Mouse (Mus musculus): Measurements from ENCODE around the gene Erlin1. TPM values are rescaled to one million over a fixed set of nuclear protein-coding genes. Genes with fewer than 3 reads are reported as not detected.

Erlin1 gene
- total RNA-seq, 2 experiments from 2014 or later = 56.5 to 78.4 TPM

DNA sequence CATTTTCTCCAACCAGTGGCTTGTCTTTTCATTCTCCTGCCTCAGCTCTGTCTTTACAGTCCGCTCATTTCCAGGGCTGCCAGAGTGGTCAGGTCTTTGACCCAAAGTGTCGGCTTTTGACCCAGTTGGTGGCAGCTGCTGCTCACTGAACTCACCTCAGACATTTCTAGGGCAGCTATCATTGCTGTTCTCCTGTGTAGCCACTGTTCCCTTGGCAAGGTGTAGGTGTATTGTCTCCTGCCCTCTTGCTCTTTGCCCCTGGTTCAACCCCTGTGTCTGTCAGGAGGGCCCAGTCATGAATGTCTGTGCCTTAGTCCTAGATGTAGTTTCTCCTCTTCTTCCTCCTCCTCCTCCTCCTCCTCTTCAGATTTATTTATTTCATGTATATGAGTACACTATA lies 65.3 kb downstream of the Erlin1 start:
- ATAC-seq (replicated peaks; ENCODE audit: poor library complexity, severe bottlenecking) = no peak

DNA sequence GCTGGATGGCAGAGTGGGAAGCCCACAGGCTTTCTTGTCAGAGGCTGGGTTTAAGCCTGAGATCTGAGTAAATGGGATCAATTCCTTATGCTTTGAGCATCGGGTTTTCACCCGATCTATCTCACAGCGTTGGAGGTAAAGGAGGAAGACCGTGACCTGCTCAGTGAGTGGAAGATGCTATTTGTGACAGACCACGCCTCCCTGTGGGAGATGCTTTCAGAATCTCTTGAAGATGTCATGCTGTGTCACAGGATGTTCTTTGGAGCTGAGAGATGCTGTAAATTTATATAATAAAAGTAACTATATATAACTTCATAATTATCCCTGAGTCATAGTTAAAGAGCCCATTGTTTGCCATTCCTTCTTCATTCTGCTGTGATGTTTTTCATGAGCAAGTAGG lies 68.9 kb downstream of the Erlin1 start:
- ATAC-seq (replicated peaks; ENCODE audit: poor library complexity, severe bottlenecking) = no peak

DNA sequence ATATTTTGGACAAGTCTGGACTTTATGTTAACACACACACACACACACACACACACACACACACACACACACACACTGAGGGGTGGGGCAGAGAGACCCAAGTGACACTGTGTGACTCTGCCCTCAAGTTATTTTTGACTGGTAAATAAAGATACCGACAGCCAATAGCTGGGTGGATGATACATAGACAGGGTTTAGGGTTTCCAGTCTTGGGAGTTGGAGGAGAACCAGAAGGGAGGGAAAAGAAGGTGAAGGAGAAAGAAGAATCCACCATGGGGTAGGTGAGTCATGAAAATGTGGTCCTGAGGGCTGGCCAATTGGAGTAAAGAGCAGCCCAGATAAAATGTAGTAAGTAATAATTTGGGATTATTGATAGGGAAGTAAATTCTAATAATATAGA lies 69.5 kb downstream of the Erlin1 start:
- ATAC-seq (replicated peaks; ENCODE audit: poor library complexity, severe bottlenecking) = no peak

DNA sequence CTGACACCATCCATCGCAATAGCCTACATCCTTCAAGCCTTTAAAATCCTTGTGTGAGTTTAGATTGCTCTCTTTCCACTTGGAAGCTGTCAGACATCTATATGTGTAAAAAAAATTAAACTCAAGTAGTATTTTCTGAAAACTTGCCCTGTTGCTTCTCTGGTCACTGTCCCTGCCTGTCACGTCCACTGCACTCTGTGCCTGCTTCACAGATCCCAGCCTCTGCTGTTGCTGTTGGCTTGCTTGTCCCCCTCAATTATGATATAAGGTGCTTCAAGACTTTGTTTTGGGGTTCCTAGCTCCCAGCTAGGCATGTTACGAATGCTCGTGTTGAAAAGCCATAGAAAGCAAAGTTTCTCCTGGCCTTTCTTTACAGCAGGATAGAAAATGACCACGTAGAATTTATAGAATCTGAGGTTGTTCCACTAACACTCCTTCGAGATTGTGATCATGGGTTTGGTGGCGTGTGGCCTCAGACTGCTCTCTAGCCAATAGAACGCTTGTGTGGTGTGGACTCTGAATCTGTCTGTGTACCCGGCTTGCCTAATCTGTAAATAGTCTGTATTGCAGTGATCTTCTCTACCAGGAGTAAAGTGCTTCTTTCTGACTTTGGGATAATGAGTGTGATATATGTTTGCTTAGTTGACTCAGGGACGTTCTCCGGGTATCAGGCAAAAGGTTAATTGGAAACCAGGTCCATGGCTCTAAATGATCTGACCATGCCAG lies 70.6 kb downstream of the Erlin1 start:
- ATAC-seq (replicated peaks; ENCODE audit: poor library complexity, severe bottlenecking) = no peak

DNA sequence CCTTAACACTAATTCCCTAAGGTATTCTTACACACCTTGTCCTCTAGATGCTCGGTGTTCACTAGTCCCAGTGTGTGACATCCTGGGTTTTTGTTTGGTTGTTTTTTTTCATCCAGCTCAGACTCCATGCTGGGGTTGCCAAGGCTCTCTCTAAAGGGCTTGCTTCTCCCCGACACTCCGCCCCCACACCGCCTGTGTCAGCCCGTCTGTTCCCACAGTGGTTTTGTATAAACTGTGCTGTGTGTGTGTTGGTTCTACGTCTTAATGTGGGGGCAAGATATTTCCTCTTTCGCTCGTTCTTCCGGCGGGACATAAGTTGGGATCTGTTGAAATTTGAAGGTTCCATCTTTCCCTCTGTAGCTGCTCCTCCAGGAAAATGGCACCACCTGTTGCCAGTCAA lies 71.5 kb downstream of the Erlin1 start:
- no peak for ATAC-seq (replicated peaks; ENCODE audit: poor library complexity, severe bottlenecking)

DNA sequence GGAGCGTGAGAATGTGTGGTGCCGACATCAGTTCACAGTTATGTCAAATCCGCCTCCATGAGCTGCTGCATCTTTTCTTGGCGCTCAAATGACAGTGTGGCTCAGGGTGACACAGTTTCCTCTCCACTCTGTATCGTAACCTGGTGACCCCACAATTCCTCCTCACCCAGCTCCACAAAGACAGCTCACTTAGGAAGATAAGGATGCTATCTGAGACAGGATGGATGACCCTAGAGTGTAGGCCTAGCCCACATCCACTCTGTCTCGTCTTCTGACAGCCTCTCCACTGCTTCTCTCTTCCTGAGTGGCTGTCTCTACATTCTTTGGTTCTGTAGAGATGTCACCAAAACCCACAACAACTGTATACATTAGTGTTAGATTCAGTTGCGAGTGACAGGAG lies 74.2 kb downstream of the Erlin1 start:
- no peak for ATAC-seq (replicated peaks; ENCODE audit: poor library complexity, severe bottlenecking)

DNA sequence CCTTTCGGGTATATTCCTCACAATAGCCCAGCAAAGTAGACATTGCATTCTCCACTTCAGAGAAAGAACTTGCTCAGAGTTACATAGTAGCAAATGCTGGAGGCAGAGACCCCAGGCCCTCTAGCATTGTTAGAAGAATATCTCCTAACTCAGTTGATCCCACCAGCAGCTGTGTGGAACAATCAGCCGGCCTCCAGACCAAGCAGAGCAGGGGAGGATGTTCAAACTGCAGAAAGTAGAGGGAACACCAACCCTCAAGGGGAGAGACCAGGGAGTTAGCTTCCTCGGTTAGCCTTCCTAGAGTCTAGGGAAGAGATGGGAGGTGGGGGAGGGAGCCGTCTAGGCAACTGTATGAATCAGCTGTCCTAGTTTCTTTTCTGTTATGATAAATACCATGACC lies 77.1 kb downstream of the Erlin1 start:
- no peak for ATAC-seq (replicated peaks; ENCODE audit: poor library complexity, severe bottlenecking)

DNA sequence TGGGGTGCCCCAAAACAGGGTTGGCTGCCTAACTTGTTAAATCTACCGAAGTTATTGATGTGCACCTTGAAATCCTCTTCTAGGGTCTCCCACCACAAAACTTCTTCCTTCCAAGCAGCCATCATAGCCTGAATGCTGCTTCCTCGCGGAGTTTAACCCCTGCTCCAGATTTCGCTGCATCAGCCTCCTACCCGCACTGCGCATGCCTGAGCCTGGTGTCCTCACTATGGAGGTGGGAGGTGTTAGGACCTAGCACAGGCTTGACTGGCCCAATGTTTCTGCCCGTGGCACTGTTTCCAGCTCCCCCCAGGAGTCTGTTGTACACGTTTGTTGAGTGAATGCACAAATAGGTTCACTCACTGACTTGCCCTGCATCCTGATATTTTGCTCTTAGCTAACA lies 79.2 kb downstream of the Erlin1 start:
- no peak for ATAC-seq (replicated peaks; ENCODE audit: poor library complexity, severe bottlenecking)

DNA sequence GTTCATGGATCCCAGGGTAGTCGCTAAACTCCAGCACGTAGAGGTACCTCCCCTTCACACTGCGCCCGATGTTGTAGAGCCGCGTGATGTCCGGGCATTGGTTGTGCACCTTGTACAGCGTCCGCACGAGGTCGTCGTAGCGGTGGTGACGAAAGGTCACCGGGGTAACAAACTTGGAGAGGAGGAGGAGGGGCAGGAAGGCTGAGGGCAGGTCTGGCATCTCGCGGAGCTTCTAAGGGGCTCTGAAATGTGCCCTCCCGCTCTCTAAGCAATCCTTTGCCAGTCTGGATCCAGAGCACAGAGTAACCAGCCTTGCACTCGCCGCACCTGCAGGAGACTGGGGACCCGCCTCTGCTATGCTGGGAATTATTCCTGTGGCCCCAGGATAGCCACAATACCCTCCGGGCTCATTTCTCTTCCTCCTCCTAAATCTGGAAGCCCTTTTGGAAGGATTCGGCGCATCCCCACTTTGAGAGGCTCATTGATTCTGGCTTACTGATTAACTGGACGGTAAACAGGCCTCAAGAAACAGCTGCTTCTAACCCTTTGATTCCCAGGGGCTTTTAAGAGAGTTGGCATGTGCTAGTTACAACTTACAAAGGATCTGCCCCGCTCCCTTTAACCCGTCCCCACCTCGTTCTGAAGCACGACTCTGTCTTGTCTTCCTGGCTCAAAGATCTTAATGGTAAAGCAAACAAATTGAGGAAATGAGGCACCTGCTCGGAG lies 83.4 kb downstream of the Erlin1 start, which contains the start of gene Cpn1:
Gene Cpn1 (minus strand): TSS at position 488 of the 726 bp plus-strand sequence.
- peak; percentile 53 for ATAC-seq (replicated peaks; ENCODE audit: poor library complexity, severe bottlenecking)

Other genes starting within 250 kb of the Erlin1 start
- gene Dnmbp, start 129.6 kb downstream of the Erlin1 start, total RNA-seq (2014; fragmentation: Nextera tagmentation) = 10.5 and 11.9 TPM in 2 replicates
- gene Dnmbp, start 129.6 kb downstream of the Erlin1 start, total RNA-seq (2017) = 7.4 and 8.3 TPM in 2 replicates
- 0.28 TPM in 1 of 2 replicates, not detected in the other for gene Cpn1, start 83.2 kb downstream of the Erlin1 start, total RNA-seq (2014; fragmentation: Nextera tagmentation)
- gene Cpn1, start 83.2 kb downstream of the Erlin1 start, total RNA-seq (2017) = 0.47 TPM in 1 of 2 replicates, not detected in the other
- not detected in 2 replicates for gene Cyp2c23, start 40.6 kb downstream of the Erlin1 start, total RNA-seq (2014; fragmentation: Nextera tagmentation)
- gene Cyp2c23, start 40.6 kb downstream of the Erlin1 start, total RNA-seq (2017) = not detected in 2 replicates
- 45.7 and 60.9 TPM in 2 replicates for gene Chuk, start 37.7 kb upstream of the Erlin1 start, total RNA-seq (2014; fragmentation: Nextera tagmentation)
- gene Chuk, start 37.7 kb upstream of the Erlin1 start, total RNA-seq (2017) = 69.8 and 71.6 TPM in 2 replicates
- gene Cwf19l1, start 66.1 kb upstream of the Erlin1 start, total RNA-seq (2014; fragmentation: Nextera tagmentation) = 27.7 and 44.9 TPM in 2 replicates
- 19.3 and 26.3 TPM in 2 replicates for gene Cwf19l1, start 66.1 kb upstream of the Erlin1 start, total RNA-seq (2017)
- gene Bloc1s2, start 76.7 kb upstream of the Erlin1 start, total RNA-seq (2014; fragmentation: Nextera tagmentation) = 143 and 186 TPM in 2 replicates
- gene Bloc1s2, start 76.7 kb upstream of the Erlin1 start, total RNA-seq (2017) = 70.7 and 91.4 TPM in 2 replicates
- not detected in 2 replicates for gene Pkd2l1, start 122.7 kb upstream of the Erlin1 start, total RNA-seq (2014; fragmentation: Nextera tagmentation)
- not detected in 2 replicates for gene Pkd2l1, start 122.7 kb upstream of the Erlin1 start, total RNA-seq (2017)
- gene Scd3, start 133.5 kb upstream of the Erlin1 start, total RNA-seq (2014; fragmentation: Nextera tagmentation) = not detected in 2 replicates
- not detected in 2 replicates for gene Scd3, start 133.5 kb upstream of the Erlin1 start, total RNA-seq (2017)
- gene Scd2, start 223.9 kb upstream of the Erlin1 start, total RNA-seq (2014; fragmentation: Nextera tagmentation) = 91.6 and 93.4 TPM in 2 replicates
- 108 and 109 TPM in 2 replicates for gene Scd2, start 223.9 kb upstream of the Erlin1 start, total RNA-seq (2017)

Data from granulocyte monocyte progenitor cell, adult 5-6 weeks (primary cell).